Mouse (Mus musculus): ENCODE results near the gene Bckdha.

Gene Bckdha

DNA sequence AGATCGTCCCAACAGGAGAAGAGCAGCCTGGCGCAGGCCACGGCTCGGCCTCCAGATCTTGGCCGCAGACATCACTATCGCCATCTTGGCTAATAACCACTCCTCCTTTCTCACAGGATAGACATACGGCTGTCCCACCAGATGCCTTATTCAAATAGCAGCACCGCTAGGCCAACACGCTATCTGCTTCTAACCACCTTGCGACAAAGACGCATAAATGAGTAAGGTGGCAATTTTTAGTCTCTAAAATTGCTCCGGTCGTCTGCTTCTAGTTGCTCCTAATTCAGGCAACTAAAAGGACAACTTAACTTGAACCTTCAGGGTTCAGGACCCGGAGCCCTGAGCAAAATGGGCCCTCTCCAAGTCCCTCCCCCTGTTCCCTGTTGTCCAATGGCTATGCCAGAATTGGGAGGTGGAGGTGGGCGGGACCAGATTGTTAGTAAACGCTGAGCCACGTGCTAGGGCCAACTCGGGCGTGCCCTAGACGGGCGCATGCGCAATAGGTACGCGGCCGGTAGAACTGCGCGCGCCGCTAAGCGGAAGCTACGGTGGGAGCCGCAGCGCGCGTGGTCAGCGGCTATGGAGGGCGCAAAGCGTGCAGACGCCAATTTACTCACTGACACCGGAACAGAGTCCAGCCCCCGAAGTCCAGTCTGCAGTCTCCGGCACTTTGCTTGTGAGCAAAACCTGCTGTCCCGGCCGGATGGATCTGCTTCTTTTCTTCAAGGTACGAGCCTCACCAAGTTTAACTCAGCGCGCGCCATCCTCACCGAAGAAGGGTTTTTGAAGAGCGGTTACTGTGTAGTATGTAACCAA is at the start of gene Bckdha, which contains the start of gene Exosc5:
Gene Bckdha (minus strand): TSS at position 325 of the 816 bp plus-strand sequence.
Gene Exosc5 (plus strand): TSS at position 508 of the 816 bp plus-strand sequence.
- Histone ChIP-seq H3K9me3 (ENCODE audit: low read length) (no peaks in the 10 kb centered on the region), H3K36me3 (ENCODE audit: insufficient read depth, low read length) (peaks cover 45% of the 10 kb centered on the region), H3K4me3 (replicated peaks; ENCODE audit: low read length) (peak within 1 kb of the TSS; percentile 89), H3K4me1 (replicated peaks; ENCODE audit: low read depth, low read length) (peaks cover 84% of the 10 kb centered on the region), H3K27me3 (ENCODE audit: insufficient read depth, low read length) (no peaks in the 10 kb centered on the region)
- no peak for TF ChIP-seq NANOG (IDR thresholded peaks at IDR 0.05; ENCODE audit: borderline replicate concordance, low read length)
- no peak for TF ChIP-seq CTCF (conservative IDR thresholded peaks at IDR 0.05; ENCODE audit: low read length)
- TF ChIP-seq POU5F1 (IDR thresholded peaks at IDR 0.05; ENCODE audit: borderline replicate concordance, low read length) = no peak

DNA sequence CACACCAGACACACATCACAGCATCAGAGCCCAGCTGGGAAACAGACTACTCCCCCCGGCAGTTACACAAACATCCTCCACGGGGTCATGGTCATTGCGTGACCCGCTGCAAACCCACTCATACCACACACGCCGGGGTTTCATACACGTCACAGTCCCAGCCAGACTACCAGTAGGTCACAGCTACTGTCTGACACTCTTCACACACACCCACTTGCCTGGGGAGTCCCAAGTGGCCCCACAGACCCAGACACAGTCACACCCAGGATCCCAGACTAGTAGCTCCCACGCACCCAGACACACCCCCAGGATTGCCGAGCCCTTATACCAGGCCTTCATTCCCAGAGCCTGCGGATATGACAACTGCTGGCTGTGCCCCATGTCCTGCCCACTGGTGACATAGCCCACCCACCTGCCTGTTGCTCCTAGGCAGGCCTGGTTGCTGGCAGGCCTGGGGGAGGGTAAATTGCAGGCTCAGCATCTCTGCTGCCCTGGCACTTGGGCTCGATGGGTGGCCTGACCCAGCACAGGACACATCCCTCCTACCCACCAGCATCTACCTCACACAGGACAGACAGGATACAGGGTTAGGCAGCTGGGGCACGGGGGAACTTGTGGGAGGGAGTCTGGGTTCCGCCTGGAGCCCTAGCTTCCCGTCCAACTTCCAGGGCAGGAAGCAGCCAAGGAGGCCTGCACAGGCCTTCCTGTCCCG is 49.0 kb upstream of the Bckdha start:
- Histone ChIP-seq H3K4me3 (replicated peaks; ENCODE audit: low read length) (peak overlapping the region; percentile 67), H3K36me3 (ENCODE audit: insufficient read depth, low read length) (peaks cover 16% of the 10 kb centered on the region), H3K27me3 (ENCODE audit: insufficient read depth, low read length) (peaks cover 13% of the 10 kb centered on the region), H3K4me1 (replicated peaks; ENCODE audit: low read depth, low read length) (peaks cover 78% of the 10 kb centered on the region), H3K9me3 (ENCODE audit: low read length) (no peaks in the 10 kb centered on the region)
- TF ChIP-seq POU5F1 (IDR thresholded peaks at IDR 0.05; ENCODE audit: borderline replicate concordance, low read length) (no peak), CTCF (conservative IDR thresholded peaks at IDR 0.05; ENCODE audit: low read length) (no peak), NANOG (IDR thresholded peaks at IDR 0.05; ENCODE audit: borderline replicate concordance, low read length) (no peak)

DNA sequence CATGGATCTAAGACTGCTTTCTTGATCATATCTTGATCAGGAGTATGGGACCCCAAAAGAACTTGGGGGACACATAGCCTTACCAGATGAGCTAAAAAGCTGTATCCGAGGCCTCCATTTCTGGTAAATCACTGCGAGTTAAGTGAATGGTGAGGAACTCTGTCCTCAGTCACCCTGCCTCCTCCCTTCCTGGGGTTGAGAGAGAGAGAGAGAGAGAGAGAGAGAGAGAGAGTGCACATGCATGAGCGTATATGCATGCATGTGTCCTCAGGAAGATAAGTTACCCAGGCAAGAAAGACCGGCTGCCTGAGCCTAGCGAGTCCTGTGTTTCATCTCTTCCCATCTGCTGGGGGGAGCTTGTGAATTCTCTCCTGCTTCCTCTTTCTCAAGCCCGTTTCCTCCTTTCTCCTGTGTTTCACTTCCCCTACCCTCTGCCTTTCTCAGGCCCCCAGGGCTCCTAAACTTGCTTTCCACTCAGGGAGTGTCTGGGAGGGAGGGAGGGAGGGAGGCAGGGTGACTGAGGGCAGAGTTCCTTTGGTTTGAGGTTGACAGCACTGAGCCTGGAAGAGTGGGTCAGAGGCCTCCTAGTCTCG is 47.9 kb upstream of the Bckdha start:
- no peak for TF ChIP-seq NANOG (IDR thresholded peaks at IDR 0.05; ENCODE audit: borderline replicate concordance, low read length)
- TF ChIP-seq POU5F1 (IDR thresholded peaks at IDR 0.05; ENCODE audit: borderline replicate concordance, low read length) = no peak
- no peak for TF ChIP-seq CTCF (conservative IDR thresholded peaks at IDR 0.05; ENCODE audit: low read length)
- H3K9me3 ChIP-seq (ENCODE audit: low read length) = peaks cover 7% of the 10 kb centered on the region
- peaks cover 68% of the 10 kb centered on the region for H3K4me1 ChIP-seq (replicated peaks; ENCODE audit: low read depth, low read length)
- H3K4me3 ChIP-seq (replicated peaks; ENCODE audit: low read length) = no peak overlapping the region
- H3K36me3 ChIP-seq (ENCODE audit: insufficient read depth, low read length) = 0 out of 2 replicates have a peak, but pooled peaks cover 7% of the 10 kb centered on the region
- H3K27me3 ChIP-seq (ENCODE audit: insufficient read depth, low read length) = peaks cover 13% of the 10 kb centered on the region

DNA sequence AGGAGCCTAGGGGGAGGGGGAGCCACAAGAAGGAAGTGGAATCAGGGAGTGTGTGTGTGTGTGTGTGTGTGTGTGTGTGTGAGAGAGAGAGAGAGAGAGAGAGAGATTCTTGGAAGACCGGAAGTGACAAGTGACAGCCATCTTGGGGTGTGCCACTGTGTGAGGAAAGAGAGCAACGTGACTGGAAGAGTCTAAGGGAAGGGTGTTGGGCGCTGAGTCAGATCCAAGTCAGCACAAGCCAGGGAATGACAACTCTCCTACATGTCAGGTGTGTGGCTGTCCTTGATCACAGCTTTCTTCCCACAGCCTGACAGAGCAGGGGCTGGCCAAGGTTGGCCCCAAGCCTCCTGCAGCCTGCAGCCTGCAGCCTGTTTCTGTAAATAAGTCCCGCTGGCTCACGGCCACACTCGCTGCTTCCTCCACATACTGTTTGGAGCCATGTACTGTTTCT is 47.0 kb upstream of the Bckdha start:
- H3K9me3 ChIP-seq (ENCODE audit: low read length) = peaks cover 7% of the 10 kb centered on the region
- no peak overlapping the region for H3K4me3 ChIP-seq (replicated peaks; ENCODE audit: low read length)
- TF ChIP-seq CTCF (conservative IDR thresholded peaks at IDR 0.05; ENCODE audit: low read length) (no peak), POU5F1 (IDR thresholded peaks at IDR 0.05; ENCODE audit: borderline replicate concordance, low read length) (no peak), NANOG (IDR thresholded peaks at IDR 0.05; ENCODE audit: borderline replicate concordance, low read length) (no peak)
- H3K36me3 ChIP-seq (ENCODE audit: insufficient read depth, low read length) = no peaks in the 10 kb centered on the region
- peaks cover 13% of the 10 kb centered on the region for H3K27me3 ChIP-seq (ENCODE audit: insufficient read depth, low read length)
- peaks cover 59% of the 10 kb centered on the region for H3K4me1 ChIP-seq (replicated peaks; ENCODE audit: low read depth, low read length)

DNA sequence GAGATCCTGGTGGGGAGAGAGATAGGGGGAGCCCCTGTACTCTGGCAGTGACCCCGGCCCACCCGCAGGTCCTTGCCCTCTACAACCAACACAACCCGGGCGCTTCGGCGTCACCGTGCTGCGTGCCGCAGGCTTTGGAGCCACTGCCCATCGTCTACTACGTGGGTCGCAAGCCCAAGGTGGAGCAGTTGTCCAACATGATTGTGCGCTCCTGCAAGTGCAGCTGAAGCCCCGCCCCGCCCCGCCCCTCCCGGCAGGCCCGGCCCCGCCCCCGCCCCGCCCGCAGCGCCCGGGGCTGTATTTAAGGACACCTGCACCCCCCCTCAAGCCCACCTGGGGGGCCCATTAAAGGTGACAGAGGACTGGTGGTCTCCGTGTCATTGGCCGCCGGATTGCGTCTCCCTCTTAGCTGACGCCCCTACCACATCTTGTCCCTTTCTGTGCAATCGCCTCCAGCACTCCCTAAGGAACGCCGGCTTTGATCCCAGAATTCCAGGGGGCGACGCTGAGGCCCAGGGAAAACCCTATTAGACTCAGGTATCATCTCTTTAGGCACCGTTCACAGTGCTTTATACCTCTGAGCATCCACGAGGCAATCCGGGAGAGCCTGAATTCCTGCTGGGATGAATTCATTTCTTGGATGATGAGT is 46.1 kb upstream of the Bckdha start:
- TF ChIP-seq NANOG (IDR thresholded peaks at IDR 0.05; ENCODE audit: borderline replicate concordance, low read length) (no peak), POU5F1 (IDR thresholded peaks at IDR 0.05; ENCODE audit: borderline replicate concordance, low read length) (no peak), CTCF (conservative IDR thresholded peaks at IDR 0.05; ENCODE audit: low read length) (no peak)

DNA sequence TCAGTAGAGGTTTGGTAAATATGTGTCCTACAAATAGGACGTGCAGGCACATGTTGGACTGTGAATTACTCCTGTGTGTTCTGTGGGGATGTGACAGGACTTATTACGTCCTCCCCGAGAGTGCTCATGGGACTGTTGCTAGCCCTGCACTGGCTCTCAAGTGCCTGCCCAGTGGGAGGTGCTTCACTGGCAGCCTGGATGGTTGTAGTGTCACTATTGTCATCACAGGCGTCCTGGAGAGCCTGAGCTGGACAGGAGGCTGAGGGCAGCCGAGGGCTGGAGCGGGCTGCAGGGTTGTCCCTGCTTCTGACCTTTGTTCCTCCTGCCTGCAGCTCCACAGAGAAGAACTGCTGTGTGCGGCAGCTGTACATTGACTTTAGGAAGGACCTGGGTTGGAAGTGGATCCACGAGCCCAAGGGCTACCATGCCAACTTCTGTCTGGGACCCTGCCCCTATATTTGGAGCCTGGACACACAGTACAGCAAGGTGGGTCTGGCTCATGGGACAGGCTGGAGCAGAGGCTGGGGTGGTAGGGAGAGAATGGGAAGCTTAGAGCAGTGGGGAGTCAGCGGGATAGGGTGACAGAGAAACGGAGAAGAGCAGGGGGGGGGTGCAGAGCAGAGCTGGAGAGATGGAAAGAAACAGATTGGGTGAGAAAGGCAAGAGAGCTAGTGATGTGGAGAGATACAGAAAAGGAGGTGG is 45.2 kb upstream of the Bckdha start:
- Histone ChIP-seq H3K9me3 (ENCODE audit: low read length) (peaks cover 13% of the 10 kb centered on the region), H3K36me3 (ENCODE audit: insufficient read depth, low read length) (no peaks in the 10 kb centered on the region), H3K4me1 (replicated peaks; ENCODE audit: low read depth, low read length) (peaks cover 47% of the 10 kb centered on the region), H3K27me3 (ENCODE audit: insufficient read depth, low read length) (peaks cover 13% of the 10 kb centered on the region), H3K4me3 (replicated peaks; ENCODE audit: low read length) (peak overlapping the region; percentile 70; the same call in 1 of the 2 replicates)
- TF ChIP-seq NANOG (IDR thresholded peaks at IDR 0.05; ENCODE audit: borderline replicate concordance, low read length) (no peak), CTCF (conservative IDR thresholded peaks at IDR 0.05; ENCODE audit: low read length) (no peak), POU5F1 (IDR thresholded peaks at IDR 0.05; ENCODE audit: borderline replicate concordance, low read length) (no peak)

More for the DNA sequence above, 46.1 kb upstream of the Bckdha start:
- Histone ChIP-seq H3K4me3 (replicated peaks; ENCODE audit: low read length) (peak overlapping the region; percentile 70), H3K36me3 (ENCODE audit: insufficient read depth, low read length) (no peaks in the 10 kb centered on the region), H3K27me3 (ENCODE audit: insufficient read depth, low read length) (peaks cover 13% of the 10 kb centered on the region), H3K4me1 (replicated peaks; ENCODE audit: low read depth, low read length) (peaks cover 52% of the 10 kb centered on the region), H3K9me3 (ENCODE audit: low read length) (peaks cover 8% of the 10 kb centered on the region)

DNA sequence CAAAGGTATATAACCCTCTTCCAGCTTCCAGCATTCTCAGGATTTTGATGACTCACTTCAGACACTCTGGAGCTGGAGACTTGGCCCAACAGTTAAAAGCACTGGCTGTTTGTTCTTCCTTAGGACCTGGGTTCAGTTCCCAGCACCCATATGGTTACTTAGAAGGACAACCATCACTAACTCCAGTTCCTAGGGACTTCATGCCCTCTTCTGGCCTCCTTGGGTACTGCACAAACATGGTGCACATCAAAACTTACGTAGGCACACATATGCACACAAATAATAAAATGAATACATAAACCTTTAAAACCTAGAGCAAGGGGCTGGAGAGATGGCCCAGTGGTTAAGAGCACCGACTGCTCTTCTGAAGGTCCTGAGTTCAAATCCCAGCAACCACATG is 43.6 kb upstream of the Bckdha start:
- Histone ChIP-seq H3K27me3 (ENCODE audit: insufficient read depth, low read length) (peaks cover 15% of the 10 kb centered on the region), H3K9me3 (ENCODE audit: low read length) (peaks cover 13% of the 10 kb centered on the region), H3K4me3 (replicated peaks; ENCODE audit: low read length) (no peak overlapping the region), H3K4me1 (replicated peaks; ENCODE audit: low read depth, low read length) (peaks cover 31% of the 10 kb centered on the region), H3K36me3 (ENCODE audit: insufficient read depth, low read length) (no peaks in the 10 kb centered on the region)
- no peak for TF ChIP-seq NANOG (IDR thresholded peaks at IDR 0.05; ENCODE audit: borderline replicate concordance, low read length)
- TF ChIP-seq POU5F1 (IDR thresholded peaks at IDR 0.05; ENCODE audit: borderline replicate concordance, low read length) = no peak
- TF ChIP-seq CTCF (conservative IDR thresholded peaks at IDR 0.05; ENCODE audit: low read length) = peak; percentile 50

Measured in E14TG2a.4 (cell line).